Comparison of ENCODE assay signal across 28 mouse cellular contexts in genomic region chrX:42119442-42120048, GRCm38 (mm10). TPM values are rescaled to one million over a fixed set of nuclear protein-coding genes. Genes with fewer than 3 reads are reported as not detected.
DNase-seq lines count a peak whose midpoint lies in the region; ATAC-seq lines count a peak whose summit lies in the region.
"Had no signal": no experiment of that assay in that cellular context is flagged by ENCODE, and none has a peak within 500 bp of the region (broad histone marks: within the 10 kb centered on the region; RNA-seq: fewer than 3 reads in every experiment).

No protein-coding gene starts in this region.

- no peaks in the 10 kb centered on the region for H3K27me3 ChIP-seq in forebrain, embryonic 14.5 days (replicated peaks; ENCODE audit: control insufficient read depth, insufficient read depth, low read length)
- H3K27me3 ChIP-seq in forebrain, embryonic 11.5 days (ENCODE audit: control insufficient read depth, insufficient read depth, low read length) = no peaks in the 10 kb centered on the region
- no peaks in the 10 kb centered on the region for H3K27me3 ChIP-seq in neural tube, embryonic 13.5 days
- no peaks in the 10 kb centered on the region for H3K27me3 ChIP-seq in neural tube, embryonic 15.5 days (replicated peaks)
- H3K27me3 ChIP-seq: CH12.LX; embryonic facial prominence, embryonic 13.5 days; embryonic facial prominence, embryonic 15.5 days; forebrain, embryonic 13.5 days had no signal

- H3K4me2 ChIP-seq in forebrain, embryonic 14.5 days (ENCODE audit: low read length) = no peak overlapping the region
- H3K4me2 ChIP-seq in forebrain, embryonic 11.5 days (ENCODE audit: low read depth, low read length, severe bottlenecking) = no peak overlapping the region
- H3K4me2 ChIP-seq in neural tube, embryonic 13.5 days = no peak overlapping the region
- no peak overlapping the region for H3K4me2 ChIP-seq in neural tube, embryonic 15.5 days
- H3K4me2 ChIP-seq: embryonic facial prominence, embryonic 13.5 days; embryonic facial prominence, embryonic 15.5 days; forebrain, embryonic 13.5 days had no signal

- no peaks in the 10 kb centered on the region for H3K9me3 ChIP-seq in forebrain, embryonic 14.5 days (replicated peaks; ENCODE audit: control insufficient read depth, low read length)
- no peaks in the 10 kb centered on the region for H3K9me3 ChIP-seq in forebrain, embryonic 11.5 days (ENCODE audit: control insufficient read depth, low read length)
- no peaks in the 10 kb centered on the region for H3K9me3 ChIP-seq in neural tube, embryonic 13.5 days
- H3K9me3 ChIP-seq in neural tube, embryonic 15.5 days (replicated peaks) = no peaks in the 10 kb centered on the region
- H3K9me3 ChIP-seq: embryonic facial prominence, embryonic 13.5 days; embryonic facial prominence, embryonic 15.5 days; forebrain, embryonic 13.5 days; G1E had no signal

- H3K4me3 ChIP-seq in forebrain, embryonic 14.5 days (ENCODE audit: low read depth, low read length) = no peak overlapping the region
- no peak overlapping the region for H3K4me3 ChIP-seq in forebrain, embryonic 11.5 days (ENCODE audit: low read depth, low read length)
- no peak overlapping the region for H3K4me3 ChIP-seq in neural tube, embryonic 13.5 days
- no peak overlapping the region for H3K4me3 ChIP-seq in neural tube, embryonic 15.5 days (replicated peaks)
- H3K4me3 ChIP-seq: embryonic facial prominence, embryonic 13.5 days; embryonic facial prominence, embryonic 15.5 days; erythroblast, embryonic 14.5 days; forebrain, embryonic 10.5 days; forebrain, embryonic 13.5 days had no signal

- no peak overlapping the region for H3K27ac ChIP-seq in forebrain, embryonic 14.5 days (ENCODE audit: low read depth, low read length)
- H3K27ac ChIP-seq in forebrain, embryonic 11.5 days (ENCODE audit: low read depth, low read length) = no peak overlapping the region
- H3K27ac ChIP-seq in neural tube, embryonic 13.5 days (replicated peaks) = no peak overlapping the region
- H3K27ac ChIP-seq in neural tube, embryonic 15.5 days (replicated peaks) = no peak overlapping the region
- H3K27ac ChIP-seq: embryonic facial prominence, embryonic 13.5 days; embryonic facial prominence, embryonic 15.5 days; forebrain, embryonic 10.5 days; forebrain, embryonic 13.5 days had no signal

- WGBS in forebrain, embryonic 14.5 days = 83% methylated on average over 6 of the region's 6 CpGs
- 83% methylated on average over 6 of the region's 6 CpGs for WGBS in forebrain, embryonic 11.5 days
- 54% methylated on average over 6 of the region's 6 CpGs for WGBS in neural tube, embryonic 13.5 days
- 65% methylated on average over 6 of the region's 6 CpGs for WGBS in neural tube, embryonic 15.5 days

- no peaks in the 10 kb centered on the region for H3K4me1 ChIP-seq in forebrain, embryonic 14.5 days (ENCODE audit: control insufficient read depth, insufficient read depth, low read length)
- no peaks in the 10 kb centered on the region for H3K4me1 ChIP-seq in forebrain, embryonic 11.5 days (replicated peaks; ENCODE audit: control insufficient read depth, insufficient read depth, low read length)
- H3K4me1 ChIP-seq in neural tube, embryonic 13.5 days (replicated peaks) = no peaks in the 10 kb centered on the region
- H3K4me1 ChIP-seq in neural tube, embryonic 15.5 days = no peaks in the 10 kb centered on the region
- H3K4me1 ChIP-seq: embryonic facial prominence, embryonic 13.5 days; embryonic facial prominence, embryonic 15.5 days; forebrain, embryonic 10.5 days; forebrain, embryonic 13.5 days had no signal

- peak; percentile 0 for DNase-seq in forebrain, embryonic 14.5 days (ENCODE audit: low spot score)
- no peak for DNase-seq in forebrain, embryonic 11.5 days (ENCODE audit: low spot score)
- no peak for DNase-seq in neural tube, embryonic 10.5 days (ENCODE audit: extremely low spot score, low spot score)
- no peak for DNase-seq in testis, postnatal 14 days (ENCODE audit: low spot score)
- DNase-seq: adrenal gland, adult 8-10 months; adrenal gland, postnatal 14 days; adrenal gland, postnatal 36 days; B cell, adult 2 months; cerebellum, adult 11 months; cerebellum, adult 18-20 months; cerebellum, adult 8-10 months; cerebellum, adult 9-11 months; cerebellum, postnatal 14 days; cerebellum, postnatal 36 days; embryo, embryonic 11 days had no signal

- no peak for ATAC-seq in forebrain, embryonic 14.5 days
- no peak for ATAC-seq in forebrain, embryonic 11.5 days (replicated peaks; ENCODE audit: low FRiP score)
- peak; percentile 59 for ATAC-seq in neural tube, embryonic 13.5 days (ENCODE audit: low read depth)
- ATAC-seq in neural tube, embryonic 15.5 days (ENCODE audit: low FRiP score) = peak; percentile 66; the same call in 1 of the 2 replicates
- ATAC-seq: activated CD4-positive, CD25-positive, alpha-beta regulatory T cell, adult 4 months; CD4-positive, CD25-positive, alpha-beta regulatory T cell, adult 4 months; forebrain, embryonic 13.5 days; forebrain, embryonic 16.5 days; Patski had no signal

- no peak overlapping the region for H3K9ac ChIP-seq in forebrain, embryonic 14.5 days (ENCODE audit: low read length)
- no peak overlapping the region for H3K9ac ChIP-seq in forebrain, embryonic 11.5 days (ENCODE audit: low read length)
- H3K9ac ChIP-seq in neural tube, embryonic 13.5 days = no peak overlapping the region
- H3K9ac ChIP-seq in neural tube, embryonic 15.5 days (replicated peaks) = no peak overlapping the region
- H3K9ac ChIP-seq: embryonic facial prominence, embryonic 13.5 days; embryonic facial prominence, embryonic 15.5 days; forebrain, embryonic 13.5 days had no signal

- no peaks in the 10 kb centered on the region for H3K36me3 ChIP-seq in forebrain, embryonic 14.5 days (ENCODE audit: control insufficient read depth, insufficient read depth, low read length)
- H3K36me3 ChIP-seq in forebrain, embryonic 11.5 days (ENCODE audit: control insufficient read depth, insufficient read depth, low read length) = no peaks in the 10 kb centered on the region
- no peaks in the 10 kb centered on the region for H3K36me3 ChIP-seq in neural tube, embryonic 13.5 days
- no peaks in the 10 kb centered on the region for H3K36me3 ChIP-seq in neural tube, embryonic 15.5 days
- H3K36me3 ChIP-seq: embryonic facial prominence, embryonic 13.5 days; embryonic facial prominence, embryonic 15.5 days; forebrain, embryonic 10.5 days; G1E had no signal

RNA-seq across cellular contexts. Expression of gene Stag2, which starts 29.6 kb away (rescaled TPM):
- 40.7 and 45.7 TPM in 2 replicates for polyA plus RNA-seq in forebrain, embryonic 14.5 days (2014; fragmentation: Nextera tagmentation; extraction: Ambion mirVana)
- 59.6 and 71.1 TPM in 2 replicates for polyA plus RNA-seq in forebrain, embryonic 11.5 days (2014; fragmentation: Nextera tagmentation; extraction: Ambion mirVana)
- 20.5 and 21.4 TPM in 2 replicates for polyA plus RNA-seq in neural tube, embryonic 13.5 days (2015; fragmentation: Nextera tagmentation; extraction: Ambion mirVana)
- polyA plus RNA-seq in neural tube, embryonic 15.5 days (2015; fragmentation: Nextera tagmentation; extraction: Ambion mirVana) = 17.0 and 20.5 TPM in 2 replicates

Comparison
In these comparisons a context has a peak if more than half of its experiments do, and no peak if none do; other contexts are left out.
1. ATAC-seq: peak in neural tube, embryonic 13.5 days (single experiment) and neural tube, embryonic 15.5 days (single experiment); none in forebrain, embryonic 14.5 days (single experiment) and forebrain, embryonic 11.5 days (single experiment).